Mouse (Mus musculus) kidney, embryonic 16.5 days (tissue): ENCODE measurements at regions not wholly inside any gene's neighbourhood (a gene's known extent, or its start where the extent isn't known, plus 50 kb on each side); places are given as distances from the start of the nearest gene placed in this dataset.

Experiments
- ATAC-seq: fragments of 200-750 bp; cut with Nextera tagmentation; 2 replicates; pipeline ENCODE4 v1.8.0; 2017; ENCODE audit warnings: moderate TSS enrichment; ENCODE audit not compliant: low FRiP score, low TSS enrichment
- H3K27ac ChIP-seq: fragments of 300-500 bp; sonication (generic); 2 replicates; pipeline ENCODE4 v1.5.1; 2014; ENCODE audit warnings: low read length
- H3K27me3 ChIP-seq: fragments of 300-500 bp; sonication (generic); 2 replicates; pipeline ENCODE4 v1.6.1; 2014; ENCODE audit warnings: low read length, control low read depth, mixed read lengths; ENCODE audit not compliant: insufficient read depth
- H3K36me3 ChIP-seq: fragments of 300-500 bp; sonication (generic); 2 replicates; pipeline ENCODE4 v1.6.1; 2014; ENCODE audit warnings: low read length, control low read depth, mixed read lengths; ENCODE audit not compliant: insufficient read depth
- H3K4me1 ChIP-seq: fragments of 300-500 bp; sonication (generic); 2 replicates; pipeline ENCODE4 v1.6.1; 2014; ENCODE audit warnings: low read length, control low read depth, mixed read lengths; ENCODE audit not compliant: insufficient read depth
- H3K4me2 ChIP-seq: fragments of 300-500 bp; sonication (generic); replicated peaks from 2 replicates; pipeline ENCODE4 v1.6.1; 2014; ENCODE audit warnings: low read depth, low read length
- H3K4me3 ChIP-seq: fragments of 300-500 bp; sonication (generic); 2 replicates; pipeline ENCODE4 v1.5.1; 2014; ENCODE audit warnings: mild to moderate bottlenecking, low read length
- H3K9ac ChIP-seq: fragments of 300-500 bp; sonication (generic); replicated peaks from 2 replicates; pipeline ENCODE4 v1.6.1; 2014; ENCODE audit warnings: low read length
- H3K9me3 ChIP-seq: fragments of 300-500 bp; sonication (generic); 2 replicates; pipeline ENCODE4 v1.6.1; 2016; ENCODE audit warnings: low read length, control low read depth
- WGBS: fragments of 180-500 bp; shearing (Covaris S2); extraction: QIAGEN DNeasy Blood & Tissue Kit; methylation state at CpG from one replicate; pipeline ENCODE4 v1.1.7; 2014; 5-methylcytosine and 5-hydroxymethylcytosine counted together

DNA sequence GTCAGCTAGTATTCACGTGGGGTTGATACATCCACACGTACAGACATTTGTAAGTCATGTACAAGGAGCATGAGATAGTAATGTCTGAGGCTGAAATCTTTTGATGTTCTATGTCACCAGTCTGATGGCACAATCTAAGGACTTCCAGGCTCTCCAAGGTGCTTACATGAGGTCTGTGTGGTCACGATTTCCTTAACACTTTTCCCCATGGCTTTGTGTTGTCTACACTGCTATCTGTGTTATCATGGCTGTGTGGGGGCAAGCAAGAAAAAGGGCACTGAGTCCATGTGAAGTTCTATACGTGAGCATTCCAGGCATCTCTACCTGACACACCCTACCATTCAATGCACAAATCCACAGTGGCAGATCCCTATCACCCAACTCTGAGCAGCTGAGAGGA lies 123.2 kb downstream of the Ankrd50 start:
- 82% methylated on average over 4 of the region's 4 CpGs for WGBS
- Histone ChIP-seq H3K4me2 (no peak overlapping the region), H3K36me3 (no peaks in the 10 kb centered on the region), H3K27me3 (no peaks in the 10 kb centered on the region), H3K4me1 (peaks cover 19% of the 10 kb centered on the region), H3K9ac (no peak overlapping the region), H3K9me3 (no peaks in the 10 kb centered on the region; the same call in 1 of the 2 replicates), H3K27ac (no peak overlapping the region), H3K4me3 (no peak overlapping the region)
- ATAC-seq = no peak

DNA sequence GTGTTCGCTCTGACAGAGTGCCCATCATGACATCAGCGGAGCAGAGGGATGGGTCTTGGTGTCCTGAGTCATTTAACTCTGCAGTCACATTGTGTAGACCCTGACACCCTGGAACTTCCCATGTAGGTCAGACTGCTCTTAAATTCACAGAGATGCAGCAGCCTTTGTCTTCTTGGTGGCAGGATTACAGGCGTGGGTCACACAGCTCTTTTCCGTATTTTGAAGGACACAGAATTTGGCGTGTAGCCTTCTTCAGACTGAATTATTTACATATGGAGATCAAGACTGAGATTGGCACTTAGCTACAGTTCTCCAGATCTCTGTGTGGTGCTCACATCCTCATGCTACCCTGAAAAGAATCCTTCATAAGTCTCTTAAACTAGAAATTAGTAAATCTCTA lies 123.7 kb downstream of the Ankrd50 start:
- Histone ChIP-seq H3K27ac (peak overlapping the region; percentile 25; the same call in 1 of the 2 replicates), H3K9me3 (no peaks in the 10 kb centered on the region; the same call in 1 of the 2 replicates), H3K4me1 (peaks cover 19% of the 10 kb centered on the region), H3K9ac (no peak overlapping the region), H3K4me3 (no peak overlapping the region), H3K27me3 (no peaks in the 10 kb centered on the region), H3K36me3 (no peaks in the 10 kb centered on the region), H3K4me2 (no peak overlapping the region)
- ATAC-seq = no peak
- 52% methylated on average over 5 of the region's 5 CpGs for WGBS

DNA sequence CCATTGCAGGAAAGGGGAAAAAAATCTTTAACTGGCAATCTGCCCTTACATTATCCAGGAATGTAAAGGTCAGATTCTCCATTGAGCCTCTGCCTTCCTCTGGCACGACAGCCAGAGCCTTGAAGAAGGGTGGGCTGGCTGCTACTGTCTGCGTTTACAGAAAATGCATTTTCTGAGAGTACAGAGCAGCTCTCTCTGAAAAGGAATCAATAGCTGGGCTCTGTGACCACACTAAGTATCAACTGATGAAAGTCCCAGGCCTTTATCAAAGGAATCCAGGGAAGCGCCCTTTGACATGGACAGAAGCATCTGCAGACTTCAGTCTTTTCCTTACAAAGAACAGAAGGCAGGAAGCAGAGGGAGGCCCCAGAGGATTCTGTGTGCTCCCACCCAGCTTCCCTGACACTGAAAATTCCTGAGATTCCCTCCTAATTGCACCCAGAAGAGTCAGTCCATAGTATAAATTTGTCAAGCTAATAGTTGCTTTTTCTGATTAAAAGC lies 124.2 kb downstream of the Ankrd50 start:
- H3K4me2 ChIP-seq = no peak overlapping the region
- no peak for ATAC-seq
- H3K27ac ChIP-seq = peak overlapping the region; percentile 67; the same call in 1 of the 2 replicates
- no peaks in the 10 kb centered on the region for H3K27me3 ChIP-seq
- no peaks in the 10 kb centered on the region for H3K36me3 ChIP-seq
- H3K9ac ChIP-seq = no peak overlapping the region
- H3K4me1 ChIP-seq = peaks cover 19% of the 10 kb centered on the region
- WGBS = 34% methylated on average over 3 of the region's 3 CpGs
- no peak overlapping the region for H3K4me3 ChIP-seq
- H3K9me3 ChIP-seq = no peaks in the 10 kb centered on the region; the same call in 1 of the 2 replicates

DNA sequence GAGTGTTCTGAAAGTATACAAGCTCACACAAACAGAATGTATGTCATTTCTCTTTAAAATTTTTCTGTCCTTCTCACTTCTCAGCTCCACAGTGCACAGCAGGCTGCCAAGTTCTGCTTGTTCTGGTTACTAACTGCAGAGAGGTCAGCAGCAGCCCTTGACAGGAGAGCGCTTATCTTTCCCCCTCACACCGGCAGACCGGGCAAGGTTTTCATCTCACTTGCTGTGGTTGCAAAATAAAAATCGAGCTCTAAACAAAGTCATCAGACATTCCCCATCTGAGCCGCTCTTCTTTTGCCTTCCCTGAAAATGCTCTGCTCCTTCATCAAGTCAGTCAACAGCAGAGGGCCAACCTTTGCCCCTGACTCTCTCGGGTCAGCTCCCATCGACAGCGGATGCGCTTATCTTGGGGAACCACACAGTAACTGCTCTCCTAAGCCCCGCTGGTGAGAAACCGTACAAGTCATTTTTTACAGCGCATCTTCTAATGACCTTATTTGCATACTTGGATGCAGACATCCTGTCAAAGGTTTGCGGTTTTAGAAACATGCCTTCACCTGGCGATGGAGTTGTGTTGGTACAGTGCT lies 126.6 kb downstream of the Ankrd50 start:
- ATAC-seq = no peak
- Histone ChIP-seq H3K27me3 (no peaks in the 10 kb centered on the region), H3K4me3 (no peak overlapping the region), H3K9me3 (no peaks in the 10 kb centered on the region), H3K9ac (no peak overlapping the region), H3K36me3 (no peaks in the 10 kb centered on the region), H3K4me2 (no peak overlapping the region), H3K4me1 (peaks cover 19% of the 10 kb centered on the region), H3K27ac (no peak overlapping the region)
- 33% methylated on average over 14 of the region's 14 CpGs for whole genome bisulfite sequencing

DNA sequence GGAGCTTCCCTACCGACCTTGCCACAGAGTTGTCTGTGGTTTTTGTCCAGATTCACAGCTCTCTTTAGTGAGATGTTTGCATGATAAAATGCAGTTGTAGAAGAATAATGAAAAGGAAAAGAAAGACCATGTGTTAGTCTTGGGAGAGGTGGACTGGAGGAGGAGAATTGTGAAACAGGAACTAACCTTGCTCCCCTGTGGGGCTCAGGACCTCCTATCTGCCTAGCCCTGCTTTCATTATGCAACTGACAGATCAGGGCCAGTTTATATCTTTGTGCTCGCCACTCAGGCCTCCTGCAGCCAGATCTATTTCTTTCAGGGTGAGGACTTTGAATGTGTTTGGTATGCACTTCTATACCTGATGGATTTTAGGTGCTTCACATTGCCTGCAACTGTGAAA lies 140.4 kb downstream of the Ankrd50 start:
- Histone ChIP-seq H3K9ac (no peak overlapping the region), H3K4me3 (no peak overlapping the region), H3K9me3 (no peaks in the 10 kb centered on the region), H3K4me1 (no peaks in the 10 kb centered on the region), H3K4me2 (no peak overlapping the region), H3K27ac (no peak overlapping the region), H3K36me3 (no peaks in the 10 kb centered on the region), H3K27me3 (no peaks in the 10 kb centered on the region)
- WGBS = 45% methylated on average over 2 of the region's 2 CpGs
- no peak for ATAC-seq

DNA sequence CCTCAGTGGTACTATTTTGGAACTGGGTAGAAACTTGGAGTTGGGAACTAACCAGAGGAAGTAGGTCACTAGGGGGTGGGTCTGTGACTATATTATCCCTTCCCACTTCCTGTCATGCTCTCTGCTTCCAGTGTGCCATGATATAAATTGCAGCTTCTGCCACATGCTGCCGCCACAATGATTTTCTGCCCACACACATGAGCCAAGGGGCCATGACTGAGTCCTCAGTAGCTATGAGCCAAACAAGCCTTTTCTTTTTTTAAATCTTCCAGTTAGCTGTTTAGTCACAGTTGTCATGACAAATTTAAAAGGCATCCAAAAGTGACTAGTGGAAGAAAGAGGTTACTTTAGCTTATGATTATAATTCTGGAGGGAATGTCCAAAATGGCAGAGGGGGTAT lies 143.0 kb downstream of the Ankrd50 start:
- Histone ChIP-seq H3K4me3 (no peak overlapping the region), H3K4me1 (no peaks in the 10 kb centered on the region), H3K36me3 (no peaks in the 10 kb centered on the region), H3K9ac (no peak overlapping the region), H3K27ac (no peak overlapping the region), H3K9me3 (no peaks in the 10 kb centered on the region), H3K27me3 (no peaks in the 10 kb centered on the region), H3K4me2 (no peak overlapping the region)
- no peak for ATAC-seq
- WGBS = 87% methylated on average over 1 of the region's 1 CpGs

DNA sequence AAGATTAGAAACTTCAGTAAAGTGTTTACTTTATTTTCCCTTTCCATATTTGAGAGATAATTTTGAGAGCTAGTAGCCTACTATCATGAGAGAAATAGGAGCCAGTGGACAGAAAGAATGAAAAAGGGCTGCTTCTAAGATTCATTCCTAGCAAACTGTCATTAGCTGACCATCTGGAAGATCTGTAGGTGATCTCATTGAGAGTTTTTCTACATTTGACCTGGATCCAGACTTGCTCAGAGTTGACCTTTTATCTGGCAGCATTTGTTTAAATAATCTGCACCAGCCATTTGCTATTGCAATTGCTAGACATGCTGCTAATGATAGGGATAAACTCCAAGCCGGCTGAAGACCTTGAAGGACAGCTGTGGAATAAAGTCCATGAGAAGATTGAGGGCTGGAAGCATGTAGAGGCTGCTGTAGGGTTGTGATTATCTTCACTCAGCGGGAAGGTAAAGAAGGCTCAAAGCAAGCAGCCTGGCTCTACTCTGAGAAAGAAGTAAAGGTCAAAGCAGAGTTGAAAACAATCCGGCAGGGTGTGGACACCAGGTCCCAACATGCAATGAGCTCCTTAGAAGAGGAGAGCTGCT lies 151.2 kb downstream of the Ankrd50 start:
- H3K4me2 ChIP-seq = no peak overlapping the region
- ATAC-seq = no peak
- WGBS = 85% methylated on average over 3 of the region's 3 CpGs

DNA sequence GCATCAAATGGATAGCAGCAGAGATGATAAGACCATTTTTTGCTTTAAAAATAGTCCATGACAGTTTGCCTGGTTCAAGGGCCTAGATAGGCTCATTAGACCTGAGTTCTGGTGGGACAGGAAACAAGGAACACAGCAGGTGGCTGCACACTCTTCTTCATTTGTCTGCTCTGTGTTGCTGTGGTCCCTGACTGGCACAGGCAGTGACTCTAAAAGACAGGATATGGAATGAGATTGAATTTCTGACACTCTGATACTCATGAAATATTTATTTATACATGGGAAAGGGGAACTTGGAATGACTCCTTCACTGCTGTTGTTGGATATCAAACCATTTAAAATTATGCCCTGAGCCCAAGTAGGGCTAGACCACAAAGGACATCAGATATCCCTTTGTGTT lies 153.5 kb downstream of the Ankrd50 start:
- H3K27ac ChIP-seq = no peak overlapping the region
- no peaks in the 10 kb centered on the region for H3K9me3 ChIP-seq
- H3K36me3 ChIP-seq = no peaks in the 10 kb centered on the region
- H3K4me2 ChIP-seq = no peak overlapping the region
- no peak overlapping the region for H3K4me3 ChIP-seq
- H3K9ac ChIP-seq = no peak overlapping the region
- no peaks in the 10 kb centered on the region for H3K4me1 ChIP-seq
- H3K27me3 ChIP-seq = no peaks in the 10 kb centered on the region
- no peak for ATAC-seq

More for the DNA sequence above, 151.2 kb downstream of the Ankrd50 start:
- Histone ChIP-seq H3K27me3 (no peaks in the 10 kb centered on the region), H3K4me3 (no peak overlapping the region), H3K27ac (no peak overlapping the region), H3K9ac (no peak overlapping the region), H3K36me3 (no peaks in the 10 kb centered on the region), H3K4me1 (no peaks in the 10 kb centered on the region), H3K9me3 (no peaks in the 10 kb centered on the region)

DNA sequence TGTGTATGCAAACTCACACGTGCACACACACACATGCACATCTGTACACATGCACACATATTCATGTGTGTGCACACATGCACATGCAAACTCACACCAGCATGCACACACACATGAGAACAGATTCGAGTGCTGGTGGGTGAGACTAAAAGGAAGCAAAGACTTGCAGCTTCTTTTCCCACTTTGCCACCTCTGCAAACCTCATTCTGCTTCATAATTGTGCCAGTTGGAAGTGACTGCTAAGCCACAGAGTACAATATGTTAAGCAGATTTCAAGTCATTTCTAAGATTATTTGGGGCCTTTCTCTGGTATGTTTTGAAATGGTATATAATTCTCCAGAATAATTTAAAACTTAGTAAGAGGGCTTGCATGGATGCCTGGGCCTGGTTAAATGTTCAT lies 157.4 kb downstream of the Ankrd50 start:
- Histone ChIP-seq H3K9me3 (no peaks in the 10 kb centered on the region), H3K27me3 (no peaks in the 10 kb centered on the region), H3K9ac (no peak overlapping the region), H3K4me1 (peaks cover 3% of the 10 kb centered on the region; the same call in 1 of the 2 replicates), H3K4me2 (no peak overlapping the region), H3K4me3 (no peak overlapping the region), H3K27ac (no peak overlapping the region), H3K36me3 (no peaks in the 10 kb centered on the region)
- ATAC-seq = no peak
- 84% methylated on average over 2 of the region's 2 CpGs for WGBS

DNA sequence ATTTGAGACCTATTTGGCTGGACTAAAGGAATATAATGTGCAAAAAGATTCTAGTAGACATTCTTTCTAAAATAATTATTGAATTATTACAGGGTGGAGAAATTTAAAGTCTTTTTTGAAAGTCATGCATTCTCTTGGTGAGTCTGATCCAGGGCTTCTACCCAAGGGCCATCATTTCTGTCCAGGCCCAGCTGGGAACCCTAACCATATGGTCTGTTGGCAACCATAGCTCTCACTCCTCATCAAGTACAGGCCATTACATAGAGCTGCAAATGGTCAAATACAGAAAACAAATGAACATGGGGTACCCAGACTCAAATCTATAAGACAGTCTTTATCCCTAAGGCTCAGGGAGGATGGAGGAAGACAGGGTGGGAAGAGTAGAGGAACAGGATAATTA lies 158.4 kb downstream of the Ankrd50 start:
- peaks cover 3% of the 10 kb centered on the region; the same call in 1 of the 2 replicates for H3K4me1 ChIP-seq
- no peaks in the 10 kb centered on the region for H3K36me3 ChIP-seq
- no peak overlapping the region for H3K4me3 ChIP-seq
- no peak overlapping the region for H3K9ac ChIP-seq
- no peak for ATAC-seq
- no peak overlapping the region for H3K4me2 ChIP-seq
- no peak overlapping the region for H3K27ac ChIP-seq
- H3K27me3 ChIP-seq = no peaks in the 10 kb centered on the region
- H3K9me3 ChIP-seq = no peaks in the 10 kb centered on the region
